Mouse (Mus musculus): ENCODE measurements at regions not wholly inside any gene's neighbourhood (a gene's known extent, or its start where the extent isn't known, plus 50 kb on each side); places are given as distances from the start of the nearest gene placed in this dataset.

DNA sequence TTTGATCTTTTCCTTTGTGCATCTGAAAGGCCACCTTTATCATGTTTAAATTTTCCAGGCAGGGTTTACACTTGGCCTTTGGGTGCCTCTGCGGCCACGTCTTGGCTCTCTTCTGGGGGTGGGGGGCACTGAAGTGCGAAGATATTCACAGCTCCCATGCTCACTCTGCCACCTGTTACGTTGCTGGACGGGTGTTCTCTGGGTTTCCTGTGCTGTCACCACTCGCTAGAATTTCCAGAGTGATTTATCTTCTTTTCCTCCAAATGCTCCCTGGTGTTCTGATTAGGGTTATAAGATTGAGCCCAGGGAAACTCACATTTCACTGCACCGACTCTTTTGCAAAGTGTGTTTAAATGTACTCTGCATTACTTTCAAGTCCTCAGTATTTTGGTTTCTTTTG lies 404.8 kb upstream of the Mki67 start:
- no peak for TF ChIP-seq TAL1 (IDR thresholded peaks at IDR 0.05; ENCODE audit: low read length)
- no peak for TF ChIP-seq GATA1 (IDR thresholded peaks at IDR 0.05; ENCODE audit: low read length)
- H3K4me1 ChIP-seq (ENCODE audit: control insufficient read depth) = no peaks in the 10 kb centered on the region
- H3K36me3 ChIP-seq (ENCODE audit: control insufficient read depth) = no peaks in the 10 kb centered on the region
- no peaks in the 10 kb centered on the region for H3K9me3 ChIP-seq (ENCODE audit: control insufficient read depth, low read length)
- H3K4me3 ChIP-seq (replicated peaks) = no peak overlapping the region
- H3K27me3 ChIP-seq (ENCODE audit: control insufficient read depth) = no peaks in the 10 kb centered on the region

GRCm38 (mm10) chr7:136121406-136121805 lies 405.2 kb upstream of the Mki67 start:
- Histone ChIP-seq H3K4me3 (replicated peaks) (no peak overlapping the region), H3K4me1 (ENCODE audit: control insufficient read depth) (no peaks in the 10 kb centered on the region), H3K9me3 (ENCODE audit: control insufficient read depth, low read length) (no peaks in the 10 kb centered on the region), H3K36me3 (ENCODE audit: control insufficient read depth) (no peaks in the 10 kb centered on the region), H3K27me3 (ENCODE audit: control insufficient read depth) (no peaks in the 10 kb centered on the region)
- TF ChIP-seq TAL1 (IDR thresholded peaks at IDR 0.05; ENCODE audit: low read length) = no peak
- no peak for TF ChIP-seq GATA1 (IDR thresholded peaks at IDR 0.05; ENCODE audit: low read length)

GRCm38 (mm10) chr7:136124786-136125185 lies 408.6 kb upstream of the Mki67 start:
- H3K27me3 ChIP-seq (ENCODE audit: control insufficient read depth) = no peaks in the 10 kb centered on the region
- H3K4me1 ChIP-seq (ENCODE audit: control insufficient read depth) = no peaks in the 10 kb centered on the region
- H3K9me3 ChIP-seq (ENCODE audit: control insufficient read depth, low read length) = no peaks in the 10 kb centered on the region
- no peak overlapping the region for H3K4me3 ChIP-seq (replicated peaks)
- H3K36me3 ChIP-seq (ENCODE audit: control insufficient read depth) = no peaks in the 10 kb centered on the region
- TF ChIP-seq TAL1 (IDR thresholded peaks at IDR 0.05; ENCODE audit: low read length) (no peak), GATA1 (IDR thresholded peaks at IDR 0.05; ENCODE audit: low read length) (no peak)

DNA sequence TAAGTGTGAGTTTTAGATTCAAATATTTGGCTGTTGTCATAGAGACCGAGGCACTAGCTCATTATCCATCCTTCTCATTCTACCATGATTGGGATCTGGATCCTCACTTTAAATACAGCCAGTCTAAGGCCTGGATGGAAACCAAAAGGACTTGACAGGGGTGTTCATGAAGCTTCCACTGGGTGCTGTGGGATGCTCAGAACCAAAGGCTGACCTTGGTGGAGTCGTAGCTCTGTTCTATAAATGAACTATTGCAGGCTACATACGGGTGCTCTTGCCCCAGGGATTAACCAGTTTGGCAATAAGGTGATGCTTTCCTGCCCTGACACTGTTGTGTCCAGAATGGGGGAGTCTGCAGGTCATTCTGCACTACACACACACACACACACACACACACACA lies 410.2 kb upstream of the Mki67 start:
- Histone ChIP-seq H3K27me3 (ENCODE audit: control insufficient read depth) (no peaks in the 10 kb centered on the region), H3K9me3 (ENCODE audit: control insufficient read depth, low read length) (no peaks in the 10 kb centered on the region)
- TF ChIP-seq GATA1 (IDR thresholded peaks at IDR 0.05; ENCODE audit: low read length) (no peak), TAL1 (IDR thresholded peaks at IDR 0.05; ENCODE audit: low read length) (no peak)

GRCm38 (mm10) chr7:136127576-136127975 lies 411.4 kb upstream of the Mki67 start:
- Histone ChIP-seq H3K4me1 (ENCODE audit: control insufficient read depth) (no peaks in the 10 kb centered on the region), H3K36me3 (ENCODE audit: control insufficient read depth) (no peaks in the 10 kb centered on the region), H3K27me3 (ENCODE audit: control insufficient read depth) (no peaks in the 10 kb centered on the region), H3K4me3 (replicated peaks) (no peak overlapping the region), H3K9me3 (ENCODE audit: control insufficient read depth, low read length) (no peaks in the 10 kb centered on the region)
- no peak for TF ChIP-seq GATA1 (IDR thresholded peaks at IDR 0.05; ENCODE audit: low read length)
- TF ChIP-seq TAL1 (IDR thresholded peaks at IDR 0.05; ENCODE audit: low read length) = no peak

More for the DNA sequence above, 410.2 kb upstream of the Mki67 start:
- H3K36me3 ChIP-seq (ENCODE audit: control insufficient read depth) = no peaks in the 10 kb centered on the region
- no peak overlapping the region for H3K4me3 ChIP-seq (replicated peaks)
- no peaks in the 10 kb centered on the region for H3K4me1 ChIP-seq (ENCODE audit: control insufficient read depth)

DNA sequence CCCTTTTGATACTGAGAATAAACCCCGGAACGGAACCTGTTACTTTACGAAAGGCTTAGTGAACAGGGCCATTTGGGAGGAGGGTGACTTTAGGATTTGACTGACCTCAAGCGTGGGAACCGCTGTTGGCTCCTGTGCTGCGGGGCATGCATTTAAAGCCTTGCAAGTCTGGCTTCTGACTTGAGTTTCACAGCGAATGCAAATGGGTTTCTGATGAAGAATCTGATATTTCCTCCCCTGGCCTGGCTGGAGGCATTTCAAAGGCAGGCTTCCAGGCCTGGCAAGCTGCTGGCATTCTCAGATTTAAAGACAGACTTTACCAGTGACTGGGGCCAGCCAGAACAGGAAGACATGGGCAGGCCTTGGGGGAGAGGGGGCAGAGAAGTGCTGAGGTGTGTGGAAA lies 413.6 kb upstream of the Mki67 start:
- H3K27me3 ChIP-seq (ENCODE audit: control insufficient read depth) = no peaks in the 10 kb centered on the region
- TF ChIP-seq TAL1 (IDR thresholded peaks at IDR 0.05; ENCODE audit: low read length) (no peak), GATA1 (IDR thresholded peaks at IDR 0.05; ENCODE audit: low read length) (no peak)
- no peaks in the 10 kb centered on the region for H3K9me3 ChIP-seq (ENCODE audit: control insufficient read depth, low read length)

GRCm38 (mm10) chr7:136130666-136131239 lies 414.6 kb upstream of the Mki67 start:
- H3K27me3 ChIP-seq (ENCODE audit: control insufficient read depth) = no peaks in the 10 kb centered on the region
- H3K4me3 ChIP-seq (replicated peaks) = no peak overlapping the region
- H3K4me1 ChIP-seq (ENCODE audit: control insufficient read depth) = no peaks in the 10 kb centered on the region
- no peak for TF ChIP-seq GATA1 (IDR thresholded peaks at IDR 0.05; ENCODE audit: low read length)
- no peak for TF ChIP-seq TAL1 (IDR thresholded peaks at IDR 0.05; ENCODE audit: low read length)
- no peaks in the 10 kb centered on the region for H3K9me3 ChIP-seq (ENCODE audit: control insufficient read depth, low read length)
- H3K36me3 ChIP-seq (ENCODE audit: control insufficient read depth) = no peaks in the 10 kb centered on the region

More for the DNA sequence above, 413.6 kb upstream of the Mki67 start:
- no peaks in the 10 kb centered on the region for H3K36me3 ChIP-seq (ENCODE audit: control insufficient read depth)
- H3K4me3 ChIP-seq (replicated peaks) = no peak overlapping the region
- H3K4me1 ChIP-seq (ENCODE audit: control insufficient read depth) = no peaks in the 10 kb centered on the region

- TF ChIP-seq GATA1 (IDR thresholded peaks at IDR 0.05; ENCODE audit: low read length) = no peak
- no peak for TF ChIP-seq TAL1 (IDR thresholded peaks at IDR 0.05; ENCODE audit: low read length)
- Histone ChIP-seq H3K4me1 (ENCODE audit: control insufficient read depth) (no peaks in the 10 kb centered on the region), H3K4me3 (replicated peaks) (no peak overlapping the region), H3K9me3 (ENCODE audit: control insufficient read depth, low read length) (no peaks in the 10 kb centered on the region), H3K36me3 (ENCODE audit: control insufficient read depth) (no peaks in the 10 kb centered on the region), H3K27me3 (ENCODE audit: control insufficient read depth) (no peaks in the 10 kb centered on the region)
These were observed 416.8 kb upstream of the Mki67 start for GRCm38 (mm10) chr7:136132976-136133375.

- H3K36me3 ChIP-seq (ENCODE audit: control insufficient read depth) = no peaks in the 10 kb centered on the region
- H3K4me1 ChIP-seq (ENCODE audit: control insufficient read depth) = no peaks in the 10 kb centered on the region
- H3K4me3 ChIP-seq (replicated peaks) = no peak overlapping the region
- H3K9me3 ChIP-seq (ENCODE audit: control insufficient read depth, low read length) = no peaks in the 10 kb centered on the region
- H3K27me3 ChIP-seq (ENCODE audit: control insufficient read depth) = no peaks in the 10 kb centered on the region
- no peak for TF ChIP-seq TAL1 (IDR thresholded peaks at IDR 0.05; ENCODE audit: low read length)
- no peak for TF ChIP-seq GATA1 (IDR thresholded peaks at IDR 0.05; ENCODE audit: low read length)
These were observed 420.5 kb upstream of the Mki67 start for GRCm38 (mm10) chr7:136136666-136137065.

- no peaks in the 10 kb centered on the region for H3K9me3 ChIP-seq (ENCODE audit: control insufficient read depth, low read length)
These were observed 421.2 kb upstream of the Mki67 start for GRCm38 (mm10) chr7:136137341-136137740.

More at GRCm38 (mm10) chr7:136137341-136137740, 421.2 kb upstream of the Mki67 start:
- no peaks in the 10 kb centered on the region for H3K36me3 ChIP-seq (ENCODE audit: control insufficient read depth)
- H3K4me1 ChIP-seq (ENCODE audit: control insufficient read depth) = no peaks in the 10 kb centered on the region
- no peaks in the 10 kb centered on the region for H3K27me3 ChIP-seq (ENCODE audit: control insufficient read depth)
- no peak overlapping the region for H3K4me3 ChIP-seq (replicated peaks)
- TF ChIP-seq TAL1 (IDR thresholded peaks at IDR 0.05; ENCODE audit: low read length) (no peak), GATA1 (IDR thresholded peaks at IDR 0.05; ENCODE audit: low read length) (no peak)
